Mouse (Mus musculus): ENCODE data around the gene Ccdc18. TPM values are rescaled to one million over a fixed set of nuclear protein-coding genes. Genes with fewer than 3 reads are reported as not detected.
"Not testable (repeated sequence)": the region's sequence is repeated elsewhere in the genome, so short reads cannot be mapped to it uniquely, and the experiment has no call there.

The Ccdc18 gene
- total and polyA plus RNA-seq, 3 experiments = 0.18 to 0.39 TPM; not detected in 1

GRCm38 (mm10) chr5:108266990-108267389 lies 134.3 kb downstream of the Ccdc18 start:
- peaks cover 14% of the 10 kb centered on the region for H3K36me3 ChIP-seq (ENCODE audit: control insufficient read depth, insufficient read depth, low read length)
- no peaks in the 10 kb centered on the region for H3K27me3 ChIP-seq (ENCODE audit: control insufficient read depth, insufficient read depth, low read length)
- H3K9ac ChIP-seq (ENCODE audit: low read depth, low read length) = no peak overlapping the region
- intact Hi-C loops (cut with DNase I) = loop anchor here (5.0 to 10.0 kb wide), 4 partner anchors 198 to 398 kb away; partner anchors contain the start of genes Dgkq, Fam69a, Idua and Pcgf3
- H3K4me3 ChIP-seq = no peak overlapping the region
- no peak for DNase-seq
- no peaks in the 10 kb centered on the region; the same call in 1 of the 2 replicates for H3K79me2 ChIP-seq (replicated peaks; ENCODE audit: control insufficient read depth, insufficient read depth, low read length)
- peaks cover 4% of the 10 kb centered on the region for H3K4me1 ChIP-seq (ENCODE audit: control insufficient read depth, insufficient read depth, low read length)
- H3K27ac ChIP-seq = no peak overlapping the region
- TF ChIP-seq POLR2A (IDR thresholded peaks at IDR 0.05; ENCODE audit: insufficient read depth, low read depth, low read length) = no peak
- TF ChIP-seq EP300 (IDR thresholded peaks at IDR 0.05; ENCODE audit: insufficient read depth, low read depth, low read length) = no peak
- TF ChIP-seq CTCF (IDR thresholded peaks at IDR 0.05) = no peak

GRCm38 (mm10) chr5:108268127-108269062 lies 135.7 kb downstream of the Ccdc18 start, which contains the start of gene Dr1:
Gene Dr1 (plus strand): TSS chr5:108268897.
- peak; percentile 76 for TF ChIP-seq POLR2A (IDR thresholded peaks at IDR 0.05; ENCODE audit: insufficient read depth, low read depth, low read length)
- TF ChIP-seq CTCF (IDR thresholded peaks at IDR 0.05) = no peak

GRCm38 (mm10) chr5:108269063-108269810 lies 136.6 kb downstream of the Ccdc18 start:
- under 1% methylated on average over 44 of the region's 44 CpGs for WGBS
- intact Hi-C loops (cut with DNase I) = loop anchor here (2.0 to 10.0 kb wide), 5 partner anchors 136 to 396 kb away; partner anchors contain the start of genes Ccdc18, Dgkq, Fam69a and Idua
- TF ChIP-seq CTCF (IDR thresholded peaks at IDR 0.05) (no peak), EP300 (IDR thresholded peaks at IDR 0.05; ENCODE audit: insufficient read depth, low read depth, low read length) (no peak)
- H3K27me3 ChIP-seq (ENCODE audit: control insufficient read depth, insufficient read depth, low read length) = no peaks in the 10 kb centered on the region
- peaks cover 4% of the 10 kb centered on the region for H3K4me1 ChIP-seq (ENCODE audit: control insufficient read depth, insufficient read depth, low read length)
- H3K79me2 ChIP-seq (replicated peaks; ENCODE audit: control insufficient read depth, insufficient read depth, low read length) = no peaks in the 10 kb centered on the region; the same call in 1 of the 2 replicates
- peak overlapping the region; percentile 98 for H3K27ac ChIP-seq
- H3K4me3 ChIP-seq = peak overlapping the region; percentile 94
- H3K9ac ChIP-seq (ENCODE audit: low read depth, low read length) = peak overlapping the region; percentile 88
- peaks cover 26% of the 10 kb centered on the region for H3K36me3 ChIP-seq (ENCODE audit: control insufficient read depth, insufficient read depth, low read length)
- peak in 1 of 2 experiments; percentile 24 for DNase-seq

More at GRCm38 (mm10) chr5:108268127-108269062, 135.7 kb downstream of the Ccdc18 start, which contains the start of gene Dr1:
- Histone ChIP-seq H3K4me1 (ENCODE audit: control insufficient read depth, insufficient read depth, low read length) (peaks cover 4% of the 10 kb centered on the region), H3K9ac (ENCODE audit: low read depth, low read length) (peak within 1 kb of the TSS; percentile 88), H3K27me3 (ENCODE audit: control insufficient read depth, insufficient read depth, low read length) (no peaks in the 10 kb centered on the region), H3K27ac (peak within 1 kb of the TSS; percentile 98), H3K4me3 (peak within 1 kb of the TSS; percentile 94), H3K79me2 (replicated peaks; ENCODE audit: control insufficient read depth, insufficient read depth, low read length) (no peaks in the 10 kb centered on the region; the same call in 1 of the 2 replicates), H3K36me3 (ENCODE audit: control insufficient read depth, insufficient read depth, low read length) (peaks cover 21% of the 10 kb centered on the region)
- 3% methylated on average over 55 of the region's 55 CpGs for WGBS
- peak; percentile 92 to 93 for DNase-seq
- intact Hi-C loops (cut with DNase I) = loop anchor here (1.0 to 10.0 kb wide), 8 partner anchors 44 to 396 kb away; partner anchors contain the start of genes Ccdc18, Dgkq, Fam69a and Idua

GRCm38 (mm10) chr5:108269811-108270151 lies 137.1 kb downstream of the Ccdc18 start:
- WGBS = under 1% methylated on average over 7 of the region's 7 CpGs
- no peak for DNase-seq
- TF ChIP-seq EP300 (IDR thresholded peaks at IDR 0.05; ENCODE audit: insufficient read depth, low read depth, low read length) (no peak), CTCF (IDR thresholded peaks at IDR 0.05) (no peak), POLR2A (IDR thresholded peaks at IDR 0.05; ENCODE audit: insufficient read depth, low read depth, low read length) (no peak)
- Histone ChIP-seq H3K27me3 (ENCODE audit: control insufficient read depth, insufficient read depth, low read length) (no peaks in the 10 kb centered on the region), H3K4me3 (peak overlapping the region; percentile 94), H3K4me1 (ENCODE audit: control insufficient read depth, insufficient read depth, low read length) (peaks cover 4% of the 10 kb centered on the region), H3K27ac (peak overlapping the region; percentile 98), H3K79me2 (replicated peaks; ENCODE audit: control insufficient read depth, insufficient read depth, low read length) (no peaks in the 10 kb centered on the region; the same call in 1 of the 2 replicates), H3K36me3 (ENCODE audit: control insufficient read depth, insufficient read depth, low read length) (peaks cover 28% of the 10 kb centered on the region), H3K9ac (ENCODE audit: low read depth, low read length) (peak overlapping the region; percentile 88)
- intact Hi-C loops (cut with DNase I) = loop anchor here (2.0 to 10.0 kb wide), 5 partner anchors 137 to 395 kb away; partner anchors contain the start of genes Ccdc18, Dgkq, Fam69a and Idua

DNA sequence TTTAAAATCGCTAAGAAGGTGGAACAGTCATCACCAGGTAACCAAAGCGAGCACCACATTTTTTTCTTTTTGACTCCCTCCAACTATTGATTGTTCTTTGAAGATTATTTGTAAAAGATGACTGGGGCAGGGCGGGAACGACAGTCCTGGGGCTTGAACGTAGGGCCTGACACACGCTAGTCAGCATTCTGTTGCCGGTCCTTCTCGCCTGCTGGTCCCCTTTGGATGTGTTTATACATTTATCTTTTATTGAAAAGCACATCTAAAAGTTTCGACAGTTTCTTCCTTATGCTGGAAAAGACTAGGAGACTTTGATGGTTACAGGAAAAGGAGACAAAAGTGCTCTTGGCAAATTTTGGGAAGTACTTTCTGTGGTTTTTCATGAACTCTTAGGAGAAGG lies 137.7 kb downstream of the Ccdc18 start:
- H3K36me3 ChIP-seq (ENCODE audit: control insufficient read depth, insufficient read depth, low read length) = peaks cover 30% of the 10 kb centered on the region
- TF ChIP-seq POLR2A (IDR thresholded peaks at IDR 0.05; ENCODE audit: insufficient read depth, low read depth, low read length) (no peak), EP300 (IDR thresholded peaks at IDR 0.05; ENCODE audit: insufficient read depth, low read depth, low read length) (no peak), CTCF (IDR thresholded peaks at IDR 0.05) (no peak)
- DNase-seq = no peak

GRCm38 (mm10) chr5:108271345-108271744 lies 138.7 kb downstream of the Ccdc18 start:
- 85% methylated on average over 6 of the region's 6 CpGs for WGBS
- DNase-seq; H3K4me1 ChIP-seq (ENCODE audit: control insufficient read depth, insufficient read depth, low read length); H3K27ac ChIP-seq; H3K79me2 ChIP-seq (replicated peaks; ENCODE audit: control insufficient read depth, insufficient read depth, low read length); intact Hi-C loops (cut with DNase I); H3K27me3 ChIP-seq (ENCODE audit: control insufficient read depth, insufficient read depth, low read length); H3K4me3 ChIP-seq; H3K9ac ChIP-seq (ENCODE audit: low read depth, low read length): not testable (repeated sequence)
- peaks cover 33% of the 10 kb centered on the region for H3K36me3 ChIP-seq (ENCODE audit: control insufficient read depth, insufficient read depth, low read length)

More for the DNA sequence above, 137.7 kb downstream of the Ccdc18 start:
- intact Hi-C loops (cut with DNase I) = no loop called here
- peak overlapping the region; percentile 45; the same call in 1 of the 2 replicates for H3K9ac ChIP-seq (ENCODE audit: low read depth, low read length)
- no peak overlapping the region for H3K27ac ChIP-seq
- H3K4me1 ChIP-seq (ENCODE audit: control insufficient read depth, insufficient read depth, low read length) = peaks cover 4% of the 10 kb centered on the region
- peak overlapping the region; percentile 94 for H3K4me3 ChIP-seq
- WGBS = 23% methylated on average over 9 of the region's 9 CpGs
- no peaks in the 10 kb centered on the region for H3K27me3 ChIP-seq (ENCODE audit: control insufficient read depth, insufficient read depth, low read length)
- H3K79me2 ChIP-seq (replicated peaks; ENCODE audit: control insufficient read depth, insufficient read depth, low read length) = no peaks in the 10 kb centered on the region; the same call in 1 of the 2 replicates

All from heart, adult 2 months (tissue).